Mouse (Mus musculus) cerebellum, adult 2 months (tissue): ENCODE results near the gene Ybx2.

Experiments
- CTCF ChIP-seq: fragments of 200-500 bp; IDR thresholded peaks from 2 replicates; pipeline ENCODE4 v1.5.1; 2011; ENCODE audit warnings: low read depth, mild to moderate bottlenecking, control low read depth, low read length, moderate library complexity, borderline replicate concordance; ENCODE audit not compliant: insufficient read depth
- POLR2A ChIP-seq: fragments of 200-500 bp; IDR thresholded peaks from 2 replicates; pipeline ENCODE4 v1.6.1; 2011; ENCODE audit warnings: low read length, control low read depth, borderline replicate concordance; ENCODE audit not compliant: insufficient read depth

GRCm38 (mm10) chr11:69981141-69981762 is 45.7 kb downstream of the Ybx2 start, which contains the start of gene Ctdnep1:
- TF ChIP-seq POLR2A, result no peak
- no peak for TF ChIP-seq CTCF
